ENCODE assay signal across 30 mouse cellular contexts in genomic region chr9:116244619-116244899, GRCm38 (mm10).
"Had no signal": no experiment of that assay in that cellular context is flagged by ENCODE, and none has a peak within 500 bp of the region (broad histone marks: within the 10 kb centered on the region; RNA-seq: fewer than 3 reads in every experiment).

No protein-coding gene starts in this region.

- H3K4me1 ChIP-seq: limb, embryonic 10.5 days; liver, embryonic 12.5 days; liver, embryonic 13.5 days; liver, embryonic 15.5 days; megakaryocyte, embryonic 14.5 days; midbrain, embryonic 10.5 days; midbrain, embryonic 12.5 days; midbrain, embryonic 13.5 days; midbrain, embryonic 15.5 days; neural tube, embryonic 12.5 days had no signal

- H3K36me3 ChIP-seq: limb, embryonic 10.5 days; limb, embryonic 12.5 days; limb, embryonic 13.5 days; limb, embryonic 15.5 days; liver, embryonic 12.5 days; liver, embryonic 13.5 days; liver, embryonic 15.5 days; lung, embryonic 15.5 days; midbrain, embryonic 10.5 days; midbrain, embryonic 12.5 days; midbrain, embryonic 13.5 days; midbrain, embryonic 15.5 days; neural tube, embryonic 12.5 days had no signal

- H3K27ac ChIP-seq: limb, embryonic 10.5 days; limb, embryonic 12.5 days; limb, embryonic 13.5 days; limb, embryonic 15.5 days; liver, embryonic 12.5 days; liver, embryonic 13.5 days; liver, embryonic 14.5 days; liver, embryonic 15.5 days; lung, embryonic 15.5 days; macrophage; midbrain, embryonic 10.5 days; midbrain, embryonic 12.5 days; midbrain, embryonic 13.5 days; midbrain, embryonic 15.5 days; neural tube, embryonic 12.5 days had no signal

- DNase-seq: left cerebral cortex, postnatal 4 days; liver; liver, embryonic 13.5 days; liver, postnatal 0 days; lung, adult 18-20 months; lung, adult 2 months; lung, postnatal 14 days; lung, postnatal 36 days; midbrain, embryonic 14.5 days had no signal

- H3K9me3 ChIP-seq: limb, embryonic 10.5 days; limb, embryonic 12.5 days; limb, embryonic 13.5 days; limb, embryonic 15.5 days; liver, embryonic 12.5 days; liver, embryonic 13.5 days; liver, embryonic 15.5 days; lung, embryonic 15.5 days; megakaryocyte, embryonic 14.5 days; midbrain, embryonic 10.5 days; midbrain, embryonic 12.5 days; midbrain, embryonic 13.5 days; midbrain, embryonic 15.5 days; neural tube, embryonic 12.5 days had no signal

- H3K4me3 ChIP-seq: limb, embryonic 10.5 days; limb, embryonic 12.5 days; limb, embryonic 13.5 days; limb, embryonic 15.5 days; liver, embryonic 12.5 days; liver, embryonic 13.5 days; liver, embryonic 15.5 days; lung, embryonic 15.5 days; megakaryocyte, embryonic 14.5 days; midbrain, embryonic 10.5 days; midbrain, embryonic 12.5 days; midbrain, embryonic 13.5 days; midbrain, embryonic 15.5 days; myocyte; neural tube, embryonic 12.5 days had no signal

- H3K27me3 ChIP-seq: limb, embryonic 12.5 days; limb, embryonic 13.5 days; limb, embryonic 15.5 days; liver, embryonic 12.5 days; liver, embryonic 13.5 days; liver, embryonic 15.5 days; lung, embryonic 15.5 days; megakaryocyte, embryonic 14.5 days; midbrain, embryonic 12.5 days; midbrain, embryonic 13.5 days; midbrain, embryonic 15.5 days; neural tube, embryonic 12.5 days had no signal

- H3K9ac ChIP-seq: limb, embryonic 12.5 days; limb, embryonic 13.5 days; limb, embryonic 15.5 days; liver, embryonic 12.5 days; liver, embryonic 13.5 days; liver, embryonic 14.5 days; liver, embryonic 15.5 days; liver, postnatal 0 days; lung, embryonic 14.5 days; lung, embryonic 15.5 days; midbrain, embryonic 12.5 days; midbrain, embryonic 13.5 days; midbrain, embryonic 15.5 days; neural tube, embryonic 12.5 days had no signal

- ATAC-seq: liver, embryonic 12.5 days; liver, postnatal 0 days; lung, postnatal 0 days; midbrain, embryonic 13.5 days; midbrain, embryonic 15.5 days; midbrain, embryonic 16.5 days had no signal

- H3K4me2 ChIP-seq: limb, embryonic 12.5 days; limb, embryonic 13.5 days; limb, embryonic 15.5 days; liver, embryonic 11.5 days; liver, embryonic 12.5 days; liver, embryonic 13.5 days; liver, embryonic 15.5 days; lung, embryonic 14.5 days; lung, embryonic 15.5 days; midbrain, embryonic 11.5 days; midbrain, embryonic 12.5 days; midbrain, embryonic 13.5 days; midbrain, embryonic 15.5 days; neural tube, embryonic 12.5 days had no signal
